ENCODE assay signal across 8 mouse cellular contexts in the genomic region with DNA sequence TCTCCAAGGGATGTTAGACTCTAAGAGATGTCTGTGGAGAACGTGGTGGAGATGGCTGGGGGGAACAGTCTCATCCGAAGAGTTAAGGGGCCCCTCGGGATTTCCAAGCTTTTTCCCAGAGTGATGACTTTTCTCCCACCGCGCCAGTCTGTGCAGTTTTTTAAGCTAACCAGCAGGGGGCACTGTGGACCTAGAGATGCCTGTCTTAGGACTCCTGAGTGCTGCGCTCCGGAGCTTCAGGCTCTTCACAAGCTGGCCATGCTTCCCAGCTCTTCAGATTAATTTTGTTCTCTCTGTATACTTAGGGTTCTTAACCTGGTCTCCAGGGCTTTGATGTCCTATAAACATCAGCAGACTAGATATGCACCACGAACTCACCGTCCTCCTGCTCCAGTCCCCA. TPM values are rescaled to one million over a fixed set of nuclear protein-coding genes. Genes with fewer than 3 reads are reported as not detected.
DNase-seq lines count a peak whose midpoint lies in the region; ATAC-seq and TF ChIP-seq lines count a peak whose summit lies in the region.

No protein-coding gene starts in this region.

- no peaks in the 10 kb centered on the region for H3K79me2 ChIP-seq in liver, adult 2 months (ENCODE audit: control insufficient read depth, insufficient read depth, low read length)

- TF ChIP-seq POLR2A in bone marrow macrophage, adult 2 months (IDR thresholded peaks at IDR 0.05; ENCODE audit: borderline replicate concordance, low read depth, low read length) = no peak
- TF ChIP-seq POLR2A in embryonic fibroblast, embryonic 13.5 days (IDR thresholded peaks at IDR 0.05; ENCODE audit: low read depth, low read length) = no peak
- no peak for TF ChIP-seq POLR2A in liver, adult 2 months (IDR thresholded peaks at IDR 0.05; ENCODE audit: extremely low read depth, insufficient read depth, low read length)

- peak; percentile 54 for ATAC-seq in heart, embryonic 12.5 days (ENCODE audit: insufficient number of reproducible peaks, low FRiP score)
- ATAC-seq in kidney, embryonic 15.5 days (replicated peaks; ENCODE audit: low FRiP score) = peak; percentile 50; the same call in 1 of the 2 replicates

- peaks cover 14% of the 10 kb centered on the region for H3K4me1 ChIP-seq in bone marrow macrophage, adult 2 months (ENCODE audit: control insufficient read depth, insufficient read depth, low read length)
- peaks cover 11% of the 10 kb centered on the region for H3K4me1 ChIP-seq in embryonic fibroblast, embryonic 13.5 days (ENCODE audit: control insufficient read depth, insufficient read depth, low read length)
- peaks cover 10% of the 10 kb centered on the region for H3K4me1 ChIP-seq in heart, embryonic 12.5 days (replicated peaks)
- H3K4me1 ChIP-seq in kidney, embryonic 15.5 days = peaks cover 20% of the 10 kb centered on the region
- H3K4me1 ChIP-seq in liver, adult 2 months (ENCODE audit: control insufficient read depth, insufficient read depth, low read length) = 0 out of 2 replicates have a peak, but pooled peaks cover 2% of the 10 kb centered on the region

- TF ChIP-seq CTCF in bone marrow macrophage, adult 2 months (IDR thresholded peaks at IDR 0.05; ENCODE audit: low read depth, low read length) = peak; percentile 91
- TF ChIP-seq CTCF in embryonic fibroblast, embryonic 13.5 days (IDR thresholded peaks at IDR 0.05; ENCODE audit: borderline replicate concordance, insufficient read depth, low read length) = peak; percentile 56
- TF ChIP-seq CTCF in liver, adult 2 months (IDR thresholded peaks at IDR 0.05; ENCODE audit: low read depth, low read length) = peak; percentile 84

- no peaks in the 10 kb centered on the region for H3K9me3 ChIP-seq in heart, embryonic 12.5 days (replicated peaks)
- no peaks in the 10 kb centered on the region for H3K9me3 ChIP-seq in kidney, embryonic 15.5 days (replicated peaks)

- no peak overlapping the region for H3K9ac ChIP-seq in heart, embryonic 12.5 days
- H3K9ac ChIP-seq in kidney, embryonic 15.5 days = no peak overlapping the region
- no peak overlapping the region for H3K9ac ChIP-seq in liver, adult 2 months (ENCODE audit: low read depth, low read length)

- DNase-seq in CD4-positive helper T cell, adult 2 months (ENCODE audit: low read depth, low spot score) = peak; percentile 76
- peak; percentile 62 for DNase-seq in liver, adult 2 months (ENCODE audit: extremely low read depth, low read depth, low spot score)
- peak; percentile 85 for DNase-seq in neural tube, embryonic 10.5 days (ENCODE audit: extremely low spot score, low spot score)
- peak; percentile 84 for DNase-seq in splenic B cell, adult 2 months (ENCODE audit: low read depth, low spot score)

- WGBS in heart, embryonic 12.5 days = 9% methylated on average over 9 of the region's 9 CpGs
- WGBS in kidney, embryonic 15.5 days = 11% methylated on average over 9 of the region's 9 CpGs
- WGBS in liver, adult 2 months = 17% methylated on average over 9 of the region's 9 CpGs

- H3K27me3 ChIP-seq in heart, embryonic 12.5 days (replicated peaks) = peaks cover 12% of the 10 kb centered on the region
- H3K27me3 ChIP-seq in kidney, embryonic 15.5 days = peaks cover 6% of the 10 kb centered on the region
- H3K27me3 ChIP-seq in liver, adult 2 months (ENCODE audit: control insufficient read depth, insufficient read depth, low read length) = no peaks in the 10 kb centered on the region
- no peaks in the 10 kb centered on the region for H3K27me3 ChIP-seq in splenic B cell, adult 2 months (ENCODE audit: control insufficient read depth, insufficient read depth, low read length, poor library complexity, severe bottlenecking)

- H3K4me2 ChIP-seq in heart, embryonic 12.5 days = no peak overlapping the region
- H3K4me2 ChIP-seq in kidney, embryonic 15.5 days = no peak overlapping the region

- H3K4me3 ChIP-seq in bone marrow macrophage, adult 2 months (ENCODE audit: insufficient read depth, low read length) = no peak overlapping the region
- H3K4me3 ChIP-seq in embryonic fibroblast, embryonic 13.5 days (ENCODE audit: insufficient read depth, low read length) = no peak overlapping the region
- no peak overlapping the region for H3K4me3 ChIP-seq in heart, embryonic 12.5 days
- no peak overlapping the region for H3K4me3 ChIP-seq in kidney, embryonic 15.5 days (replicated peaks)
- no peak overlapping the region for H3K4me3 ChIP-seq in liver, adult 2 months (ENCODE audit: insufficient read depth, low read depth, low read length)

- no peak overlapping the region for H3K27ac ChIP-seq in bone marrow macrophage, adult 2 months (ENCODE audit: insufficient read depth, low read depth, low read length)
- no peak overlapping the region for H3K27ac ChIP-seq in embryonic fibroblast, embryonic 13.5 days (ENCODE audit: insufficient read depth, low read length)
- no peak overlapping the region for H3K27ac ChIP-seq in heart, embryonic 12.5 days (ENCODE audit: poor library complexity, severe bottlenecking)
- no peak overlapping the region for H3K27ac ChIP-seq in kidney, embryonic 15.5 days
- no peak overlapping the region for H3K27ac ChIP-seq in liver, adult 2 months (replicated peaks; ENCODE audit: insufficient read depth, low read depth, low read length)

- H3K36me3 ChIP-seq in heart, embryonic 12.5 days = no peaks in the 10 kb centered on the region
- no peaks in the 10 kb centered on the region for H3K36me3 ChIP-seq in kidney, embryonic 15.5 days
- no peaks in the 10 kb centered on the region for H3K36me3 ChIP-seq in liver, adult 2 months (ENCODE audit: control insufficient read depth, insufficient read depth, low read length)
- H3K36me3 ChIP-seq in splenic B cell, adult 2 months (ENCODE audit: control insufficient read depth, insufficient read depth, low read length, poor library complexity, severe bottlenecking) = no peaks in the 10 kb centered on the region

RNA-seq across cellular contexts. Expression of a gene that starts 38.2 kb away (rescaled TPM):
- polyA plus RNA-seq in bone marrow macrophage, adult 2 months (2012; ENCODE audit: insufficient read depth, insufficient read length, missing spikeins) = not detected in 2 replicates
- 0.15 TPM in 1 of 2 replicates, not detected in the other for polyA plus RNA-seq in embryonic fibroblast, embryonic 13.5 days (2011; ENCODE audit: insufficient read length, low read depth, missing spikeins)
- not detected in 2 replicates for polyA plus RNA-seq in heart, embryonic 12.5 days (2016; fragmentation: Nextera tagmentation; extraction: Ambion mirVana)
- polyA plus RNA-seq in kidney, embryonic 15.5 days (2015; fragmentation: Nextera tagmentation; extraction: Ambion mirVana) = 4.7 and 4.9 TPM in 2 replicates
- total RNA-seq in liver, adult 2 months (2014; rRNA removed) = 3.0 and 3.6 TPM in 2 replicates
- polyA plus RNA-seq in liver, adult 2 months (2012; rRNA removed) = 5.0 and 5.9 TPM in 2 replicates
